Mouse (Mus musculus) regulatory T cell (primary cell): ENCODE measurements around the gene Ttc21a.

Experiments used
- in situ Hi-C: fragments of 300-600 bp; cut with MboI, MseI; formaldehyde crosslinking; loops from one replicate; pipeline ENCODE4 v1.15.1; 2025; ENCODE audit warnings: high pct_unique_total_duplicates

The Ttc21a gene

DNA sequence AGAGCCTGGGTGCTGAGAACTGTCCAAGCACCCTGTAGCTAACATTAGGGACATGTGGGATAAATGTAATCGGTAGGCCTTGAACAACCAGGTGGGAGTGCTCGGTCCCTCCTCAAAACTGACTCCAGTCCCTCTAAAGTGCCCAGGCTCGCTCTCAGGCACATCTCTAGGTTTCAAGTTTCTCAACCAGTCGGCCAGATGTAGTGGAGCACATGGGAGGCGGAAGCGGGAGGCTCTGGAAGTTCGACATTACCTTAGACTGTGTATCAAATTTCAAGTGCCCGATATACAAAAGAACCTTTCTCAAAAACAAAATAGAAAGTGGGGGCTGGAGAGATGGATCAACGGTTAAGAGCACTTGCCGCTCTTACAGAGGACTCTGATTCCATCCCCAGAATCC is 2.2 kb downstream of the Ttc21a start:
- in situ Hi-C loops = no loop called here

DNA sequence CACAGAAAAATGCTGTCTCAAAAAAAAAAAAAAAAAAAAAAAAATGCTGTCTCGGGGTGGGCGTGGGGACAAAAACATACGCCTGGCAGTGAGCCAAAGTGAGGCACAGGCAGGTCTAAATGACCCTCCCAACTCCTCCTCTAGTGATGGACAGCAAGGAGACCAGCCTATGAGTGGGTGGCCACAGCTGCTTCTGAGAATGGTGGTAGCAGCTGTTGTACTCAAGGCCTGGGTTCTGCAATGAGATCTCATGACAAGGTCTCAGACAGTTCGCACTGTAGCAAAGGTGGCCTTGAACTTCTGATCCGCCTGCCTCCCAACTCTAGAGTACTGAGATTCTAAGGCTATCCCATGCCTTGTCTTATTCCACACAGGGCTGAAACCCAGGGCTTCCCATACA is 4.0 kb downstream of the Ttc21a start:
- in situ Hi-C loops = no loop called here

DNA sequence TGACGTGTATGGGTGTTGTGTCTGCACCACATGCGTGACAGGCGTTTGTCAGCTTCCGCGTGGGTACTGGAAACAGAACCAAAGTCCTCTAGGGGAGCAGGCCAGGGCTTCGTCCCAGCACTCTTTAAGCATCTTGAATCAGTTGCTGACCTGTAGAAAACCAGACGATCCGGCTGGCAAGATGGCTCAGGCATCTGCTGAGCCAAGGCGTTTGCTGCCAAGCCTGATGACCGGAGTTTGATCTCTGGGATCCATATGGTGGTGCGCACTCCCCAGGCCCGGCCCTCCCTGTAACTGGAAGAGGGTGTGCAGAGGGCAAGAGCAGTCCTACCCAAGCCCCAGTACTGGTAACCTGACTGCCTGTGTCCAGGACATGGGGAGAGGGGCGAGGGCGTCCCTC is 4.5 kb downstream of the Ttc21a start:
- in situ Hi-C loops = no loop called here

DNA sequence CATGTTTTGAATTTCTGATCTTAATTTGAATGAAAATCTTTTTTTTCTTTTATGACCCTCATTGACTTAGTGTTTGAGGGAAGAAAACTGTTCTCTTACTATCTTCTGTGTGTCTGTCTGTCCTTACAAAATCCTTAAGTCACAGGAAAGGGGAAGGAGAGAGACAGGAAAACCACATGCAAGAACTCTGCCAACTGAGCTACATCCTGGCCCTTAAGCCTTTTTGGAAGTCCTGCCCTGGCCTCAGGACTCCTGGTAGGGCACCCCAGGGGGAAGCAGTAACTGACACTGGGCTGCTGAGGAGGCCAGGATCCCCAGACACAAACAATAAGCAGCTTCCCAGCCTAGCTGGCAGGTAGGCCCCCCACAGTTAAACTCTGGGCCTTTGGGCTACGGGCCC is 5.9 kb downstream of the Ttc21a start:
- in situ Hi-C loops = no loop called here

DNA sequence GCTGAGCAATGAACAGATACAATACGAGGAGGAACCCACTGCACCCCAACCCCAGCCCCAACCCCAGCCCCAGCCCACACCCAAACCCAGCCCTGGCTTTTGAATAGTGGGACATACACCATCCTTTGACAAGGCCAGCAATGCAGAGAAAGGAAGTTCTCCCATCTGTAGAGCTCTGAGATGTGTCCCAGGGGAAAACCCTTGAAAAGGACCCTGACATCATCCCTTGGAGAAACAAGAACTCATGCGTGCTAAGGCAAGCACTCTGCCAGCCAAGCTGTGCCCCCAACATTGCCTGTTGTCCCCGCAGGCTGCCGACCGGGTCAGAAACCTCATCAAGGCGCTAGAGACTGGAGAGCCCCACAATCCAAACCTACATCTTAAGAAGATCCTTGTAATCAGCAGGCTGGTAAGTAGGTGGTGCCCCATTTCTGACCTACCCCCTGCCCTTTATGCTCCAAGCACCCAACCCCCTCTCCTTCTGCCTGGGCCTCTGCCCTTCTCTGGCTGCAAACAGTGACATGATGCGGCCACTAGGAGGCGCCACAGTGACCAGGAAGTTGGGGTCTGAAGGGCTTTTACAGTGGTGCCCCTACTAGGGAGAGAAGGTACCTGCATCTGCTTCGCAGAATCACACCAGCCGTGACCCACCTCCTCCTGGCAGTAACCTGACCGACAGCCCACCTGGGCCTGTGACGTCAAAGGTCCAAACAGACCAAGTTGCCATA is 7.9 kb downstream of the Ttc21a start:
- in situ Hi-C loops = no loop called here

DNA sequence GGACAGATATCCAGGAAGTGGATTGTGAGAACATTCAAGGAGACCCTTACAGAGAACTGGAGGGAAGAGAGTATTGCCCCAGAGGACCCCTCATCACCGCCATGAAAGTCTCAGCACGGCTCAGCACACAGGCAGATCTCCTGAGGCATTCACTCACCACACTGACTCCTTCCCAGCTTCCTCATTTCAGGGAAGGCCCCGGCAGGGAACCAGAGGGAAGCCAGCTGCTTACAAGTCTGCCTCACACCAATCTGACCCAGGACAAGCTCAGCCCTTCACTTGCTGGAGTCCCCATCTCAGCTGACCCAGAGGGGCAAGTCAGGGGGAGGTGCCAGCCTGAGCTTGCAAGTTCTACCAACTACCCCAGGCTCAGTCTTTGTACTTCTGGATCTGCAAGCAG is 11.4 kb downstream of the Ttc21a start:
- in situ Hi-C loops = no loop called here

DNA sequence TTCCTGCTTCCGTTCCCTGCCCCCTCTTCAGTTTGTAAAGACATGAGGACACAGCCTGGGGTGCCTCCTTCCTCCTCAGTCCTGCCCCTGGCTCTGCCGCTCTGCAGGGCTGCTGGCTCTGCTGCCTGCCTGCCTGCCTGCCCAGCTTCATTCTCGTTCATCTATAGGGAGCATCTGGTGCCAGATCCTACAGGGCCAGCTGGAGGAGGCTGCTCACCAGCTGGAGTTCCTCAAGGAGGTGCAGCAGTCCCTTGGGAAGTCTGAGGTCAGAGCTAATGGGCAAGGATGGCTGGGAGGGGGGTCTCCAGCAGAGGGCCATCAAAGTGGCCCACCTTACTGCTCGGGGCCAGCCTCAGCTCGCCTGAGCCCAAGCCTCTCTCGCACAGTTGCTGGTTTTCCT is 13.0 kb downstream of the Ttc21a start:
- in situ Hi-C loops = no loop called here

DNA sequence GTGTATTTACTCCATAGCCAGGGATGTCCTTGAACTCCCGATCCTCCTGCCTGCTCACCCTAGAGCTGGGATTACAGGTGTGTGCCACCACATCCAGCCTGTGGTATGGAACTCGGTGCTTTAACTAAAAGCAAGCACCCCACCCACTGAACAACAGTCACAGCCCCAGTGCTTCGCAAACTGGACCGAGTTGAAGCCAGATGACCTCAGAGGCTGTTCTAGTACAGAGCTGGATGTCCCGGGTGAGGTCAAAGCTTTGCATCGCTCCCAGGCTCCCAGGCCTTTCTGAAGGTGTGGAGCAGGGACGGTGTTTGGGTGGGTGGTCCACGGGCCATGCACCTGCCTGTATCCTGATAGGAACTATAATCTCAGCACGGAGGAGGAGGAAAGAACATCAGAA is 14.0 kb downstream of the Ttc21a start:
- in situ Hi-C loops = no loop called here

DNA sequence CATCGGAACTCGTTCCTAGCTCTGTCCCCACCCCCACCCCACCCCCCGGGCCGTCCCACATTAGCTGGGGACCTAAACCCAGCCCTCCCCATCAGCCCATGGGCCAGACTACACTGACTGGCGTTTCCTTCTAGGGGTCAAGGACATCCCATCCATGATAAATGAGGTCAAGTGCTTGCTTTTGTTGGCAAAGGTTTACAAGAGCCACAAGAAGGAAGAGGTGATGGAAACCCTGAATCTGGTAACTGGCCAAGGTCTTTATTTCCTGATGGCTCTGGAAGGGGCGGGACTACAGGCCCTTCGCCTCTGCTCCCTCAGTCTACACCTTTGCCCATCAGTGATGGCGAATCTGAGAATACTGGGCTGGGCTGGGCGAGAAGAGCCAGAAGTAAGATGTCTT is 21.4 kb downstream of the Ttc21a start:
- in situ Hi-C loops = no loop called here

DNA sequence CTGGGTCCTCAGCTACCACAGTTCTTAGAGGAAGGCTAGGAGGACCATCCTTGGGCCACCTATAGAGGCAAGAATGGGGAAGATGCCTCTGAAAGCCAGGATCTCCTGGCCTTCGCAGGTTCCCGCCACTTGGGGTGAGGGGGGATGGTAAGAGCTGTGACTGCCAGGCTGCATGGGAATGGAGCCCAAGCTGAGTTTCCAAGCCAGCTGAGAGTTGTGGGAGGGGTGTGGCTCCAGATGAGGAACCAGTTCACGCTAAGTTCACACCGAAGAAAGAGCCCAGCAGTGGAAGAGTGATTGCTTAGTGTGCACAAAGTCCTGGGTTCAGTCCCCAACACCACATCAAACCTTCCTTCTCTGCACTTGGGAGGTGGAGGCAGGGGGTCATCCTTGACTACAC is 24.8 kb downstream of the Ttc21a start:
- in situ Hi-C loops = loop anchor here (10.0 kb wide), 1 partner anchor 987 kb away; no protein-coding TSS in a partner anchor

DNA sequence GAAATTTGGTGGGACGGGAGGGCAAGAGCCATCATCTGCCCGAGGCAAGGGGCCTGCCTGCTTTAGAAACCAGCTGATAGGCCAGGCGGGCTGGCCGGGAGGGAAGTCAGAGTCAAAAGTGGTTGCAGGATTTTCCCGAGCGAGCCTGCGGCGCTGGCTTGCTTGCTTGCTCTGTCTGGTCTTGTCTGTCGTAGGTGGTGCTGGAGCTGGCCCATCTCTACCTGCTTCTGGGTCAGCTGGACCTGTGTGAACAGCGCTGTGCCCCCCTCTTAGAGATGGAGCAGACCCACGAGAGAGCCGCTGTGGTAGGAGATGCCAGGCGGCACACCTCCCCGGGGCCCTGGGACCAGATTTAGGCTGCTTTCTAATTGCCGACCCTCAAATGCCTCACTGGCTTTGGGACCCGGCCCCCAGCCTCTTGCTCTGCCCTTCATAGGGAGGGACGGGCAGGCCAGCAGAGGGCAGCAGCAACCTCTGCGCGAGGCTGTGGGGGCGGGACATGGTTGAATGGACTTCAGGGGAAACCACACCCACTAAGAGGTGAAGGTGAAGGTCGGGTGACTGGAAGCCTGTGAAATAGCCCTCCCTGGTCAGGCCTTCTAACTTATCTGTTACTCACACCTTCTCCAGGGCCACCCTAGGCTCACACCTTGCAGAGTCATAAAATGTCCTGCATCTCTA is 25.7 kb downstream of the Ttc21a start:
- in situ Hi-C loops = loop anchor here (10.0 kb wide), 1 partner anchor 988 kb away; no protein-coding TSS in a partner anchor

DNA sequence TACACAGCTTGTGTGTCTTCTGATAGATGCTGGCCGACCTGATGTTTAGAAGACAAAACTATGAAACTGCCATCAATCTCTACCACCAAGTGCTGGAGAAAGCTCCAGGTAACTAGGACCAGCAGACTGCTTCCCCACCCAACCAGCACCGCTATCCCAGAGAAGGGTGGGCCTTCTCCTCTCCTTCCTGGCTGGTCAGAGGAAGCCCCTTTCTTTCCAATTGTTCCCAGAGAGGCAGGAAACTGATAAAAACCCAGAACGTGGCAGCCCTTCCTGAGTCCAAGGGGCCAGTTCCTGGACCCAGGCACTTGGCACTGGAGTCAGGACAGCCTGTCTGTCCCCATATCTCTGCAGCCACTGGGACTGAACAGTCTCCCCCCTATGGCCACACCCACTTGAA is 26.8 kb downstream of the Ttc21a start:
- in situ Hi-C loops = loop anchor here (10.0 kb wide), 1 partner anchor 989 kb away; no protein-coding TSS in a partner anchor

DNA sequence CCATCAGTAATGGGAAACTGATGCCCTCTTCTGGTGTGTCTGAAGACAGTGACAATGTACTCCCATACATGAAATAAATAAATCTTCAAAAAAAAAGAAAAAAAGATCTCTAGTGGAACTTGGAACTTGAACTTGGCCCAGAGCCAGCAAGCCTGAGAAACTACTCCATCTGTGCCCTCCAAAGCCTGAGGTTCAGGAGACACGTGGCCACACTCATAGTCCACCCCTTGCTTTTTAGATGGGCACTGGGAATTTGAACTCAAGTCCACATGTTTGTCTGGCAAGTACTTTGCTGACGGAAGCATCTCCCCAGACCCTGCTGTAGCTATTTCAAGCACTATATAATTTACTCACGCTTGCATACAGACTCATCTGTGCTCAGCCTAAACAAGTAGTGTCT is 27.8 kb downstream of the Ttc21a start:
- in situ Hi-C loops = loop anchor here (10.0 kb wide), 1 partner anchor 990 kb away; no protein-coding TSS in a partner anchor

DNA sequence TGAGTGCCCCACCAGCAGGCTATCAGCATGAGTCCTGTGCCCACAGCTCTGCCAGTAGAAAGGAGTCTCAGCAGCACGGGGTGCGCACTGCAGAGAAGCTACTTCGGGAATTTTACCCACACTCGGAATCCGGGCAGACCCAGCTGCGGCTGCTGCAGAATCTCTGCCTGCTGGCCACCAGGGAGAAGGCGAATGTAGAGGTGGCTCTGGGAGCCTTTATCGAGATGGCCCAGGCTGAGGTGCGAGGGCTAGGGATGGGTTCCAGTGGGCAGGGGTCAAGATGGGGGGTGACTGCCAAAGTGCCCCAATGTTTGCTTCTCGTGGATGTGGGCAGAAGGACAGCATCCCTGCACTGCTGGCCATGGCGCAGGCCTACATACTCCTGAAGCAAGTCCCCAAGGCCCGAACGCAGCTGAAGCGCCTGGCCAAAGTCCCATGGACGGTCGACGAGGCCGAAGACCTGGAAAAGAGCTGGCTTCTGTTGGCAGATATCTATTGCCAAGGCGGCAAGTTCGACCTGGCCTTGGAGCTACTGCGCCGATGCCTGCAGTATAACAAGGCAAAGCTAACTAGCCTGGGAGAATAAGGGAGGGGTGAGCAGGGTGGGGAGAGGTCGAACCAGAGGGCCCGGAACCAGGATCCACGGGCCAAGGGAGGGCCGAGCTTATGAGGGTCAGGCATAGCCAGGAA is 29.0 kb downstream of the Ttc21a start:
- in situ Hi-C loops = loop anchor here (10.0 kb wide), 1 partner anchor 992 kb away; no protein-coding TSS in a partner anchor

DNA sequence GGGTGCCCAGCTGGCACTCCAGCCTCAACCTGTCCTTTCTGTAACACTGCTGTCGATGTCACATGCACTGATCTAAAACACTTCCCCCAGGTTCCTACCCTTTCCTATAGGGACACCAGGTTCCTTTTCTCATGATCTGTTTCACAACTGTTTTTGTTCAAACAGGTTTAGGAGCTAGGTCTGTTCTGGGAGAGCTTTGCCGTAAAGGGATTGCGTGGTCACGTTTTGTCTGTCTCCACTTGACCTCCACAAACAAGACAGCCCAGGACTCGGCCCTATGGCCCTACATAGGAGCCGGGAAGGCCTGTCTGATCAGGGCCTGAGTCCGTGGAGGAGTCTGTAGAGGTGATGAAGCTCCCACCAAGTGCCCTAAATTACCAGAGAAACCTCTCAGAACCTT is 32.4 kb downstream of the Ttc21a start:
- in situ Hi-C loops = loop anchor here (10.0 kb wide), 1 partner anchor 995 kb away; no protein-coding TSS in a partner anchor

DNA sequence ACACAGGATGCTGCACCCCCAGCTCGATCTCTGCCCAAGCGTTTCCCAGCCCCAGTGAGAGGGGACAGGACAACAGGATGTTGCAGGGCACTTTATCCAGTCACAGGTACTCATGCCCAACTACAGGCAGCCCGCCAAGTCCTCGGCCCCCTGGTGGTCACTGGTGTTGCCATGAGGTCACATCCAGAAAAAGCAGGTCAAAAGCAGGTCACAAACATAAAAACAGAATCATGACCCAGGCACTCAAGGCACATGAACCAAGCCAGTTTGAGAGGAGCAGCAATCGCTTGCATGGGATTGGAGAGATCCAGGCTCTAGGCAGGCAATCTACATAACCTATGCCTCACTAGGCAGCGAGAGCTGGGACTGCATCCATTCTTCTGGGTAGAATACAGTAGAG is 32.8 kb downstream of the Ttc21a start:
- in situ Hi-C loops = no loop called here

DNA sequence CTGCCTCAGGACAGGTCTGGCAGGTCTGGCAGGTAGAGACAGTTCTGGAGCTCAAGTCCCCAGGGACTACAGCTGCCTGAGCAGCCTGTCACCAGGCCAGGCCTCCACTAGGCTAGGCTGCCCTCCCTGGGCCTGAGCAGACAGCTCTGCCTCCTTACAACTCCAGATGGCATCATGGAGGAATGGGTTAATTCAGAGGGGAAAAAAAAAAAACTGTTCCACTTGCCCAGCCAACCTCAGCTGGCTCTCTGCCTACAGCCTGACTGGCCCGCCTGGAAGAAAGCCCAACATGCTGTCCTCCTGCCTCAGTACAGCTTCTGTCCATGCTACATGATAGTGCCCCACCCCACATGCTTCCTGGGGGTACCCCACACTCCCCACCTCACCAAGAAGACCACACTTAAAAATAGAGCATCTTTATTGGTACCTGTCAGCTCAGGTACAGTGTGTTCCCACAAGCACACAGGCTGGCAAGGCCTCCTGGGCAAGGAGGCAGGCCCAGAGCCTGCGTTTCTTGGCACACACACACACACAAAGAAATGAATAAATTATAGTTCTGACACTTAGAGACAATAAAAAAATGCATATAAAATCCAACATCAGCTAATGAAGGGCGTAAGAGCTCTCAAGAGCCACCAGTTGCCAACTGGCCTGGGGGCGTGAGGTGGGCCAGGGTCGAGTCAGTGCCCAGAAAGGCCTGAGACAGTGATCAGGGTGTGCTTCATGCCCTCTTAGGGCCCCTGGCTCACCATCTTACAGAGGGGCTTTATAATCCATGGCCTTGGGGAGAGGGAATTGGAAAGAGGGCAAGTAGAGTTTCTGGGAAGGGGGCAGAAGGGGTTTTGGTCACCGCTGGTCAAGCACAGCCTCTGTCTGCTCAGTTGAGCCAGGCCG is 33.6 kb downstream of the Ttc21a start:
- in situ Hi-C loops = no loop called here

DNA sequence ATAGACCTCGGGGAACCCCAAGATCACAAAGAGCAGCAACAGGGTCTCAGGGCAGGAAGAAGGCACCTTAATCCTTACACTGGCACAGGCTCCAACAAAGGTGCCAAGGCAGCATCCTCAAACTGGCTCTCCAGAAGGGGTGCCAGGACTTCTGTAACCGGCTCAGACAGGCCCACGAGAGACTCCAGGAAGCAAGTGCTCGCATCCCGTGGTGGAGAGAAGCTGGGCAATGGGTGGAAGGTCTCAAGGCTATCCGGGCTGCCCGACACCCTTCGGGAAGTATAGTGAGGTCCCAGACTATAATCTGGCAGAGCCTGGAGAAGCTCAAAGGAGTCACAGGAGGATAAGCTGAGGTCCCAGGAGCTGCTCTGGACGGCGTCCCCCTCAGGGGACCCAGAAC is 34.8 kb downstream of the Ttc21a start:
- in situ Hi-C loops = no loop called here

DNA sequence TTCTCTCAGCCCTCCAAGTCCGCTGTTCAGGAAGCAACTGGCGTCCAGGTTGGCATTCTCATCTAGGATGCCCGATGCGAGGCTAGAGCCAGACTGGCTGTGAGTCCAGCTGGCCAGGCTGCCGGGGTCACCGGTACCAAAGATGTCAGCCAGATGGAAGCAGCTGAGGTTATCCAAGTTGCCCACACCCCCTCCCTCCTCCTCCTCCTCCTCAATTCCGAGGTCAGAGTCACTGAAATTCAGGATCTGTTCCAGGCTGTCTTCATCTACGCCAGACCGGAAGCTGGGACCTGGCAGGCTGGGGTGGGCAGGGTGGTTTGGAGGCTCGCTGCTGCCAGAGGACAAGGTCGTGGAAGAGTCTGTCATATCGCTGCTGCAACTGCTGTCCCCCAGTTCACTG is 35.2 kb downstream of the Ttc21a start:
- in situ Hi-C loops = no loop called here

DNA sequence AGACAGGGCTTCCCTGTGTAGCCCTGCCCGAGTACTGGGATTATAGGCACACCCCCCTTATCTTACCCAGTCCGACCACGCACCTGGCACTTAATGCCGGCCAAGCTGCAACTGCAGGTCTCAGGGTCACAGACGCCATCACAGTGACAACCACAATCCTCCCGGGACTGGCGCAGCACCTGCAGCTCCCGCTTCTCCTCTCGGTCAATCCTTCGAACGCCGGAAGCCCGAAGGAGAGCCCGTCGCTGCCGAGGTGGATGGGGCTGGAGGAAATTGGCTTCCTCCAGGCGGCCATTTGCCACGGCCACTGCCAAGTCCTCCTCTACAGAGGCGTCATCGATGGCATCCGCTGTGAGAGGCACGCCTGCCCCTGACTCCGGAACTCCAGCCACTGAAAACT is 35.9 kb downstream of the Ttc21a start:
- in situ Hi-C loops = no loop called here

DNA sequence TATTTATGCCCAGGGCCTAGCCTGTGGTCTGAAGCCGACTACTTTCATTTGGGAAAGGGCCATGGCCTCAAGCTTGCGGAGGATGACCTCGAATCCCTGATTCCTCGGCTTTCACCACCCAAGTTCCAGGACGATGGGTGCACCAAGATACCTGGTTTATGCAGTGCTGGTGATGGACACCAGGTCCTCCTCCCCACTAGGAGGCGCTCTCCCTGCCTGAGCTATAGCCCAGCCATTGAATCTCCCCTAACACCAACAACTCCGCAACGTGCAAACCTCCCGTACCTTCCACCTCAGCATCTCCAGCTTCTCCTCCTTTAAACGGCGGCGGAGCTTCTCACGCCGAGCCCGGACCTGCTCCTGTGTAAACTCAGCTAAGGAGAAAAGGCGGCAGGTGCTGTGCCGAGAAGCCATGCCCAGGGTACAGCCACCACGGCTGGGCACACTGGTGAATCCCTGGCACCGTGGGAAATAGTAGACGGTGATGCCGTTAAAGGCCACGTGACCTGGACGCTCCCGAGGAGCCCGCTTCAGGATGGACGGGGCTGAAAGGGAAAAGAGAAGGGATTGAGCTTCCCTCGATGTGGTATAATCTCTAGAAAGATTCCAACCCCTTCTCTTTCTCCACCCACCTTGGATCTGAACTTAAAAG is 36.6 kb downstream of the Ttc21a start:
- in situ Hi-C loops = no loop called here
